Mouse (Mus musculus): ENCODE data around the gene Naa25.

The Naa25 gene

DNA sequence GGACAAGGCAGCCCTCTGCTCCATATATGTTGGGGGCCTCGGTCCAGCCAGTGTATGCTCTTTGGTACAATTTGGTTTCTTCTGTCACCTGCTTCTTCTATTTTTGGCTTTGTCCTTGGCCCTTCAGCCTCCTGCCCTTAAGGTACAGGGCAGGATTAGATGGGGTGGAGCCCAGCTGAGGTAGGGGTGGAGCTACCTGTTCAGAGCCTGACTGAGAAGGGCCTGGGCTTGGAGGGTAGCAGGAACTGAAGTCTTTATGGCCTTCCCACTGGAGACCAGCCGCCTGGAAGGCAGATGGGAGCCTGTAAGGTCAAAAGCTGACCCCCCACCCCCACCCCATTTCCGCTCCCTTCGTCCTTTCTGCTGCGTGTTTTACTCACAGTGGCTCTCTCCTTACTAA, 65.2 kb downstream of the Naa25 start:
- Histone ChIP-seq H3K36me3 (ENCODE audit: insufficient read depth, low read length) (no peaks in the 10 kb centered on the region), H3K4me3 (replicated peaks; ENCODE audit: low read length) (no peak overlapping the region), H3K4me1 (replicated peaks; ENCODE audit: low read depth, low read length) (peaks cover 13% of the 10 kb centered on the region), H3K27me3 (ENCODE audit: insufficient read depth, low read length) (no peaks in the 10 kb centered on the region), H3K9me3 (ENCODE audit: low read length) (no peaks in the 10 kb centered on the region)
- TF ChIP-seq CTCF (conservative IDR thresholded peaks at IDR 0.05; ENCODE audit: low read length): no peak
- no peak for TF ChIP-seq POU5F1 (IDR thresholded peaks at IDR 0.05; ENCODE audit: borderline replicate concordance, low read length)
- TF ChIP-seq NANOG (IDR thresholded peaks at IDR 0.05; ENCODE audit: borderline replicate concordance, low read length): no peak

DNA sequence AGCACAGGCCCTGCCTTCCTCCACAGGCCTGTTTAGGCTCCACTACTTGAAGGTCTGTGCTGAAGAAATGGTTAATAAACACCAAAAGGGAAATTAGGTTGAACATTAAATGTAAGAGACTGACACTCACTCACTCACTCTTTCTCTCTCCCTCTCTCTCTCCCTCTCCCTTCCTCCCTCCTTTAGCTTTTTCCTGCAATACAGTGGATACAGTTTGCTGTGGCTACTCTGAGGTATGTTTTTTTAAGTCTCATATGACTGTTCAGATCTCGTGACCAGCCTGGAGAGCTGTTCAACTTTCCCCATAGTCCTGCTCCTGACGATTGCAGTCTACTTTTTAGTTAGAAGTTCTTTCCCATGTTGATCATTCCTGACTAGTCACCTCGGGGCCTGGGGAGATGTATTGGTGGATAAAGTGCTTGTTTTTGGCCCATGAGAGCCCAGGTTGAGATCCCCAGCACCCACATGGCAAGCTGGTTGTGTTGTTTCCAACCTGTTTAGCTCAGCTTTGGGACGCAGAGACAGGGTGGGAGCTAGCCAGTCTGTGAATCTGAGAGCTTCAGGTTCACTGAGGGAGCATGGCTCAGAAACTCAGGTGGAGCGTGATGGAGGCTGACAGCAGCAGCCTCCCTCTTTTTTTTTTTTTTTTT, 66.0 kb downstream of the Naa25 start:
- Histone ChIP-seq H3K4me1 (replicated peaks; ENCODE audit: low read depth, low read length) (peaks cover 13% of the 10 kb centered on the region), H3K27me3 (ENCODE audit: insufficient read depth, low read length) (no peaks in the 10 kb centered on the region), H3K9me3 (ENCODE audit: low read length) (no peaks in the 10 kb centered on the region), H3K4me3 (replicated peaks; ENCODE audit: low read length) (no peak overlapping the region), H3K36me3 (ENCODE audit: insufficient read depth, low read length) (no peaks in the 10 kb centered on the region)
- TF ChIP-seq NANOG (IDR thresholded peaks at IDR 0.05; ENCODE audit: borderline replicate concordance, low read length) (no peak), POU5F1 (IDR thresholded peaks at IDR 0.05; ENCODE audit: borderline replicate concordance, low read length) (no peak), CTCF (conservative IDR thresholded peaks at IDR 0.05; ENCODE audit: low read length) (no peak)

DNA sequence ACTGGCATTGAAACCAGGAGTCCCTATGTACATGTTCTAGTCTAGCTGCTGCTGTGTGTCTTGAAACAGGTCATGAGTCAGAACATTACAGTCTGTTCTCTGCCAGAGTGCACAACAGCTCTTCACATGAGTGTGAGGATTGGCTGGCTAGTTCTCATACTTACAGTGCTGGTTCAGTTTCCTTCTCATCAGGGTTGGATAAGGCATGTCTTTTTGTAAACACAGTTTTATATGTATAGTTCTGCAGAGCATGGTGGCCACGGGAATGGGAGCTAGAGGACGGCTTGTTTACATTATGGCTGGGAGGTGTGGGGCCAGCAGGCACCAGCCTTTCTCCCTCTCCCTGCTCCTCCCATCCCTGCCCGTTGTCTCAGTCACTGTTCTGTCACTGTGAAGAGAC, 71.8 kb downstream of the Naa25 start:
- H3K36me3 ChIP-seq (ENCODE audit: insufficient read depth, low read length): no peaks in the 10 kb centered on the region
- no peak for TF ChIP-seq CTCF (conservative IDR thresholded peaks at IDR 0.05; ENCODE audit: low read length)
- H3K4me3 ChIP-seq (replicated peaks; ENCODE audit: low read length): no peak overlapping the region
- no peaks in the 10 kb centered on the region for H3K27me3 ChIP-seq (ENCODE audit: insufficient read depth, low read length)
- peaks cover 15% of the 10 kb centered on the region for H3K4me1 ChIP-seq (replicated peaks; ENCODE audit: low read depth, low read length)
- H3K9me3 ChIP-seq (ENCODE audit: low read length): no peaks in the 10 kb centered on the region

DNA sequence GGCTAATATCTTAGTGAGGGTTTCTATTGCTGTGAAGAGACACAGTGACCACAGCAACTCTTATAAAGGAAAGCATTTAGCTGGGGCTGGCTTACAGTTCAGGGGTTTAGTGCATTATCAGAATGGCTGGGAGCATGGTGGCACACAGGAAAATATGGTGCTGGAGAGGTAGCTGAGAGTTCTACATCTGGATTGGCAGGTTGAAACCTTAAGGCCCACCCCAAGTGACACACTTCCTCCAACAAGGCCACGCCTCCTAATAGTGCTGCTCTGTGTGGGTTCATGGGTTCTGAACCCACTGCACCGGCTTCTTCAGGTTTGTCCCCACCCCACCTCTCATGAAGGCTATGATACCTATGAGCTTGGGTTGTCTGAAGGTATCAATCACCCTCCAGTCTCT, 74.7 kb downstream of the Naa25 start:
- Histone ChIP-seq H3K4me1 (replicated peaks; ENCODE audit: low read depth, low read length) (peaks cover 15% of the 10 kb centered on the region), H3K9me3 (ENCODE audit: low read length) (no peaks in the 10 kb centered on the region), H3K27me3 (ENCODE audit: insufficient read depth, low read length) (no peaks in the 10 kb centered on the region), H3K36me3 (ENCODE audit: insufficient read depth, low read length) (no peaks in the 10 kb centered on the region), H3K4me3 (replicated peaks; ENCODE audit: low read length) (peak overlapping the region; percentile 80)
- TF ChIP-seq NANOG (IDR thresholded peaks at IDR 0.05; ENCODE audit: borderline replicate concordance, low read length) (no peak), CTCF (conservative IDR thresholded peaks at IDR 0.05; ENCODE audit: low read length) (no peak), POU5F1 (IDR thresholded peaks at IDR 0.05; ENCODE audit: borderline replicate concordance, low read length) (no peak)

DNA sequence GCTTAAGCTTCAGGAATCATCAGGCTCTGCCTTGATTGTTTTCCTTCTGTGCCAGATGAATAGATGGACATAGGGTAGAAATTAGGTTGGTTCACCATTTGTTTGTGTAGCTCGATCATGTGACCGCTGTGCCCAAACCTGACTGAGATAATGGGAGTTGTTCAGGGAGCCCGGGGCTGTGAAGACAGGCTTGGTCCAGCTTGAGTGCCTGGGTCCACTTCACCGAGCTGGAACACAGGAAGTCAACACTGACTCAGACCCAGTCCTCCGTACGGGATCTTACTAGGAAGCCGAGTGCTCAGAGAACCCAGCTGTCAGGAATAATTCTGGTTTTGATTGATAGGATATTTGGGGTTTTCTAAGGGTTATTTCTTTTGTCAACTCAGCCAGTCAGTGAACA, 76.9 kb downstream of the Naa25 start:
- no peaks in the 10 kb centered on the region for H3K9me3 ChIP-seq (ENCODE audit: low read length)
- H3K27me3 ChIP-seq (ENCODE audit: insufficient read depth, low read length): no peaks in the 10 kb centered on the region
- TF ChIP-seq POU5F1 (IDR thresholded peaks at IDR 0.05; ENCODE audit: borderline replicate concordance, low read length) (no peak), NANOG (IDR thresholded peaks at IDR 0.05; ENCODE audit: borderline replicate concordance, low read length) (no peak), CTCF (conservative IDR thresholded peaks at IDR 0.05; ENCODE audit: low read length) (no peak)
- peaks cover 15% of the 10 kb centered on the region for H3K4me1 ChIP-seq (replicated peaks; ENCODE audit: low read depth, low read length)
- no peaks in the 10 kb centered on the region for H3K36me3 ChIP-seq (ENCODE audit: insufficient read depth, low read length)
- no peak overlapping the region for H3K4me3 ChIP-seq (replicated peaks; ENCODE audit: low read length)

DNA sequence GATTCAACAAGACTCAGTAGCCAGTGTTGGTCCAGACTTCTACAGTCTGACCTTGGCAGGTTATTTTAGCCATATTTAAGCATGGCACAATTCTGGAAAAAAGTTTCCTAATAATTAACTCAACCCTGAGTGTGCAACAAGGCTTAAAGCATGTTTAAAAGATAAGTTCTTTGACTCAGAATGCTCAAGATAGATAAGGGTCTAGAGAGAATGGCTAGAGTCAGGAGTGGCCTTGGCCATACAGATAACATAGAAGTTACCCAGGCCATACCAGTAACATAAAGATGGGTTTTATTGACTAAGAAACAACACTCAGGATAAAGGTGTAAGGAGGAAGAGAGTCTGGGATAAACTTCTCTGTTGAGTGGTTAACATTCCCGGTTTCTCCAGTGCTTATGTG, 78.3 kb downstream of the Naa25 start:
- Histone ChIP-seq H3K4me1 (replicated peaks; ENCODE audit: low read depth, low read length) (peaks cover 15% of the 10 kb centered on the region), H3K27me3 (ENCODE audit: insufficient read depth, low read length) (no peaks in the 10 kb centered on the region), H3K4me3 (replicated peaks; ENCODE audit: low read length) (no peak overlapping the region), H3K36me3 (ENCODE audit: insufficient read depth, low read length) (no peaks in the 10 kb centered on the region), H3K9me3 (ENCODE audit: low read length) (no peaks in the 10 kb centered on the region)
- TF ChIP-seq CTCF (conservative IDR thresholded peaks at IDR 0.05; ENCODE audit: low read length) (no peak), POU5F1 (IDR thresholded peaks at IDR 0.05; ENCODE audit: borderline replicate concordance, low read length) (no peak), NANOG (IDR thresholded peaks at IDR 0.05; ENCODE audit: borderline replicate concordance, low read length) (no peak)

DNA sequence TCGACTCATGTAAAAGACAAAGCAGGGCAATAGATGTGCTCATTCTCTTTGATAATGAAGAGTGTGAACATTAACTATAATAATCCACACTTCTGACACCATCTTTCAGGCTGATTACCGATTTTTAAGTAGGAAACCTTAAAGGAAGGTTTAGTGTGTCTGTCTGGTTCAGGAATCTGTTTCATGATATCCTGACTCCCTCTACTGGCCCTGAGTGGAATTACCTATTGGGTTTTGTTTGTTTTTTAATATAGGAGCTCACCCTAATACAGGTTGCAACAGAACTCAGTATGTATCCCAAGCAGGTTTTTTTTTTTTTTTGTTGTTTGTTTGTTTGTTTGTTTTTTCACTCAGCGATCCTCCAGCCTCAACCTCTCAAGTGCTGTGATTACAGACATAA, 79.9 kb downstream of the Naa25 start:
- peak; percentile 80 for TF ChIP-seq CTCF (conservative IDR thresholded peaks at IDR 0.05; ENCODE audit: low read length)
- no peak for TF ChIP-seq NANOG (IDR thresholded peaks at IDR 0.05; ENCODE audit: borderline replicate concordance, low read length)
- Histone ChIP-seq H3K4me3 (replicated peaks; ENCODE audit: low read length) (no peak overlapping the region), H3K4me1 (replicated peaks; ENCODE audit: low read depth, low read length) (peaks cover 13% of the 10 kb centered on the region; the same call in 1 of the 2 replicates), H3K27me3 (ENCODE audit: insufficient read depth, low read length) (no peaks in the 10 kb centered on the region), H3K9me3 (ENCODE audit: low read length) (no peaks in the 10 kb centered on the region), H3K36me3 (ENCODE audit: insufficient read depth, low read length) (no peaks in the 10 kb centered on the region)

DNA sequence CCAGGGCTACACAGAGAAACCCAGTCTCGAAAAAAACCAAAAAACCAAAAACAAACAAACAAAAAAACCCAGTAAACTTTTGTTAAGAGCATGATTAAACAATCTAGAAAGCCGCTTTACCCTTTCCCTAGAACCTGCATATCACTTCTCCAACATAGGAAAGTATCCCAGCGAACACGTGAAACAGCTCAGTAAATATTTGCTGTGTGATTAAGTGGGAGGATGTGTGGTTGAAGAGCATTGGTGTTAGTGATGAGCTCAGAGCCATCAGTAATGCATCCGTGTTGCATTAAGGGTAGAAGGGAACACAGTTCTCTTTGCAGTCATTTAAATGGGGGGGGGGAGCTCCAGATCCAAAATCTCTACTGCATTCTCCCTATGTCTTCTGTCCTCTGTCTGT, 87.1 kb downstream of the Naa25 start:
- H3K27me3 ChIP-seq (ENCODE audit: insufficient read depth, low read length): no peaks in the 10 kb centered on the region
- H3K9me3 ChIP-seq (ENCODE audit: low read length): no peaks in the 10 kb centered on the region
- H3K4me3 ChIP-seq (replicated peaks; ENCODE audit: low read length): no peak overlapping the region
- TF ChIP-seq POU5F1 (IDR thresholded peaks at IDR 0.05; ENCODE audit: borderline replicate concordance, low read length) (no peak), NANOG (IDR thresholded peaks at IDR 0.05; ENCODE audit: borderline replicate concordance, low read length) (no peak), CTCF (conservative IDR thresholded peaks at IDR 0.05; ENCODE audit: low read length) (no peak)
- H3K36me3 ChIP-seq (ENCODE audit: insufficient read depth, low read length): no peaks in the 10 kb centered on the region
- peaks cover 10% of the 10 kb centered on the region; the same call in 1 of the 2 replicates for H3K4me1 ChIP-seq (replicated peaks; ENCODE audit: low read depth, low read length)

DNA sequence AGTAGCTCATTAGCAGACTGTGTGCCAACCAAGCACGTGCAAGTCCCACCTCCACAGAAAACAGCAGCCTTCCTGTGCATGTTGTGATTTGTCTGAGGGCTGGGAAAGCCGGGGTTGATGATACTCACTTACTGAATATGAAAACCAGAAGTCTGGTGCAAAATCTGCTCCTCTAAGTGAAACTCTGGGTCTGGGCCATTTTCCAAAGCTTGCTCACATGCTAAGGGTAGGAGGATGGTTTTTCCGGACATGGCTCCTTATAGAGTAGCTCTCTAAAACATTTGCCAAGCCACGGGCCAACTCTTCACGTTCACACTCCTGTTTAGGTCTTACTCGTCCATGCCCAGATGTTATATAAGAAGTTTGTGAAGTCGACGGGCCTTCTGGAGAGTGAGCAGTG, 95.6 kb downstream of the Naa25 start:
- Histone ChIP-seq H3K9me3 (ENCODE audit: low read length) (no peaks in the 10 kb centered on the region), H3K4me3 (replicated peaks; ENCODE audit: low read length) (no peak overlapping the region), H3K36me3 (ENCODE audit: insufficient read depth, low read length) (no peaks in the 10 kb centered on the region), H3K27me3 (ENCODE audit: insufficient read depth, low read length) (no peaks in the 10 kb centered on the region), H3K4me1 (replicated peaks; ENCODE audit: low read depth, low read length) (no peaks in the 10 kb centered on the region)
- no peak for TF ChIP-seq NANOG (IDR thresholded peaks at IDR 0.05; ENCODE audit: borderline replicate concordance, low read length)
- no peak for TF ChIP-seq POU5F1 (IDR thresholded peaks at IDR 0.05; ENCODE audit: borderline replicate concordance, low read length)
- TF ChIP-seq CTCF (conservative IDR thresholded peaks at IDR 0.05; ENCODE audit: low read length): no peak

All from E14TG2a.4 (cell line).